Mouse (Mus musculus) lung, postnatal 0 days (tissue): ENCODE data around the gene Fam13a.

Source experiments
- CTCF ChIP-seq: IDR thresholded peaks from 2 replicates; pipeline ENCODE4 v1.5.1; 2016; ENCODE audit warnings: antibody characterized with exemption, mild to moderate bottlenecking
- EP300 ChIP-seq: IDR thresholded peaks from 2 replicates; pipeline ENCODE4 v1.6.1; 2016; ENCODE audit warnings: antibody characterized with exemption, mild to moderate bottlenecking, control low read depth

- TF ChIP-seq CTCF: no peak
- TF ChIP-seq EP300: no peak
Measured at GRCm38 (mm10) chr6:58893307-58893706, 131.0 kb downstream of the Fam13a start.
